Mouse (Mus musculus): ENCODE measurements around the gene Thoc5. TPM values are rescaled to one million over a fixed set of nuclear protein-coding genes. Genes with fewer than 3 reads are reported as not detected.

Gene Thoc5
- total and polyA plus RNA-seq, 2 experiments: 10.0 to 10.4 TPM

DNA sequence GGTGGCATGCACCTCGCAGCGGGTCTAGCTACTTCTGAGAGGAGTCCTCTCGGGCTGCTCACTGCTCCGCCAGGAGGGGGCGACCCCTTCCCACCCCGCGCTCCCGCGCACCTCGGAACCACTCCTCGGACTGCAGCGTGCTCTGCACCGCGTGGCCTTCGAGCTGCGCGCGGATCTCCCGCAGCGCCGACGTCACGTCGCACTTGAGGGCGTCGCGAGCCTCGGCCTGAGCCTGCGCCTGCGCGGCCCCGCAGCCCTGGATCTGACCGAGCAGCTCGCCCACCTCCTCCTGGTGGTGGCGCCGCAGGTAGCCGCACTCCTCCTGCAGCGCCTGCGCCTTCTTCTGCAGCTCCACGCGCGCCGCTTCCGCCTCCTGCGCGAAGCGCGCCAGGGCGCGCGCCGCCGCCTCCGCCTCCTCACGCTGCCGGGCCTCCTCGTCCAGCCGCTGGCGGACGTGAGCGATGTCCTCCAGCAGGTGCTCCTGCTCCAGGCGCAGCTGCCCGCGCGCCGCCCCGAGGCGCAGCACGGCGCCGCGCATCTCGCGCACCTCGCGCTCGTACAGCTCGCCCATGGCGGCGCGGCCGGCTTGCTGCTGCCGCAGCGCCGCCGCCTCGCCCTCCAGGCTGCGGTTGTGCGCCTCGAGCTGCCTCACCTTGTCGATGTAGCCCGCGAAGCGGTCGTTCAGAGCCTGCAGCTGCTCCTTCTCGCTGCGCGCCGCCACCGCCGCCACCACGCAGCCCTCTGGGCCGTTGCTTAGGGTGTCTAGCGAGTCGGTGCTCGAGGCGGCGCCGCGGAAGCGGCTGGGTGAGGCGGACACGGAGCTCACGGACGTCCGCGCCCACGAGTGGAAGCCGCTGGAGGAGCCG, 52.1 kb downstream of the Thoc5 start:
- peaks cover 2% of the 10 kb centered on the region; the same call in 1 of the 2 replicates for H3K4me1 ChIP-seq (ENCODE audit: control insufficient read depth, insufficient read depth, low read length)
- peaks cover 23% of the 10 kb centered on the region for H3K27me3 ChIP-seq (ENCODE audit: control insufficient read depth, insufficient read depth, low read length)
- H3K9ac ChIP-seq (ENCODE audit: low read depth, low read length): peak overlapping the region; percentile 40
- peak overlapping the region; percentile 44 for H3K4me3 ChIP-seq (ENCODE audit: insufficient read depth, low read depth, low read length)
- no peak overlapping the region for H3K27ac ChIP-seq (replicated peaks; ENCODE audit: insufficient read depth, low read depth, low read length)
- H3K79me2 ChIP-seq (ENCODE audit: control insufficient read depth, insufficient read depth, low read length): no peaks in the 10 kb centered on the region
- WGBS: 2% methylated on average over 119 of the region's 120 CpGs
- TF ChIP-seq CTCF (IDR thresholded peaks at IDR 0.05; ENCODE audit: low read depth, low read length) (0 out of 2 replicates have a peak, but pooled peaks have one; percentile 1), POLR2A (IDR thresholded peaks at IDR 0.05; ENCODE audit: extremely low read depth, insufficient read depth, low read length) (no peak)
- no peaks in the 10 kb centered on the region for H3K36me3 ChIP-seq (ENCODE audit: control insufficient read depth, insufficient read depth, low read length)
- DNase-seq (ENCODE audit: extremely low read depth, low read depth, low spot score): no peak

DNA sequence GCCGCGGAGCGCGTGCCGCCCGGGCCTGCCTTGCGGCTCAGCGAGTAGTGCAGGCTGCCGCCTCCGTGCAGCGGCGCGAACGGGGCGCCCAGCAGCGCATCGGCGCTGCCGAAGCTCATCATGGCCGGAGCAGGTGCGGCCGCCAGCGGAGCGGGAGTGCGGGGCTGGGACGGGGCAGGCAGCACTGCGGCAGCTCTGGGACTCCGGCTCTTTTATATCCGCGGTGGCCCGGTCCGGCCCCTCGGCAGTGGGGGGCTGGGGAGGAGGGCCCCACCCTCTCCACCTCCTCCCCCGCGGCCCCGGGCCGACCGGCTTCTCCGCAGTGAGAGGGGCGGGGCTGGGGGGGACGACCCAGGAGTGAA, 52.7 kb downstream of the Thoc5 start, which contains the start of gene Nefh:
Nefh (minus strand) TSS at position 252 of the 362 bp plus-strand sequence.
- H3K79me2 ChIP-seq (ENCODE audit: control insufficient read depth, insufficient read depth, low read length): no peaks in the 10 kb centered on the region
- no peak for TF ChIP-seq CTCF (IDR thresholded peaks at IDR 0.05; ENCODE audit: low read depth, low read length)
- no peak for TF ChIP-seq POLR2A (IDR thresholded peaks at IDR 0.05; ENCODE audit: extremely low read depth, insufficient read depth, low read length)
- H3K4me3 ChIP-seq (ENCODE audit: insufficient read depth, low read depth, low read length): peak within 1 kb of the TSS; percentile 44
- DNase-seq (ENCODE audit: extremely low read depth, low read depth, low spot score): no peak
- peak within 1 kb of the TSS; percentile 40 for H3K9ac ChIP-seq (ENCODE audit: low read depth, low read length)
- 1% methylated on average over 41 of the region's 41 CpGs for WGBS
- H3K27ac ChIP-seq (replicated peaks; ENCODE audit: insufficient read depth, low read depth, low read length): no peak within 1 kb of the TSS
- H3K27me3 ChIP-seq (ENCODE audit: control insufficient read depth, insufficient read depth, low read length): peaks cover 23% of the 10 kb centered on the region
- H3K4me1 ChIP-seq (ENCODE audit: control insufficient read depth, insufficient read depth, low read length): peaks cover 2% of the 10 kb centered on the region; the same call in 1 of the 2 replicates
- H3K36me3 ChIP-seq (ENCODE audit: control insufficient read depth, insufficient read depth, low read length): no peaks in the 10 kb centered on the region

DNA sequence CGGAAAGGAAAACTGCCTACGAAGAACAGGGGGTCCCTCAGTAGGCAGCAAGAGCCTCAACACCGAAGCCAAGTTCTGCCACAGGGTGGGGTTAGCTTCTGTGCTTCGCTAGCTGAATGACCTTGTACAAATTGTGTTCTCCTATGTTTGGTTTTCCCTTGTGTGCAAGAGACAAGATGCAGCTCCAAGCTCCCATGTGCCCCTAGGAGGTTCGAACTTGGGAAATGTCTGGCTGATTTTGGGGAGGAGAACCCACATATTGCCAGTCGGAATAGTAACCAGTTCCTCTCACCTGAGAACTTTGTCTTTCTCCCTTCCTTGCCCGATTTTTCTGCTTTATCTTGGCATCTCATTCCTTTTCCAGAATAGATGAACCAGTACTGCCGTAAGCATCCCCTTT, 53.7 kb downstream of the Thoc5 start:
- Histone ChIP-seq H3K27ac (replicated peaks; ENCODE audit: insufficient read depth, low read depth, low read length) (no peak overlapping the region), H3K4me3 (ENCODE audit: insufficient read depth, low read depth, low read length) (no peak overlapping the region), H3K79me2 (ENCODE audit: control insufficient read depth, insufficient read depth, low read length) (no peaks in the 10 kb centered on the region), H3K9ac (ENCODE audit: low read depth, low read length) (no peak overlapping the region), H3K36me3 (ENCODE audit: control insufficient read depth, insufficient read depth, low read length) (no peaks in the 10 kb centered on the region), H3K27me3 (ENCODE audit: control insufficient read depth, insufficient read depth, low read length) (peaks cover 23% of the 10 kb centered on the region), H3K4me1 (ENCODE audit: control insufficient read depth, insufficient read depth, low read length) (peaks cover 2% of the 10 kb centered on the region; the same call in 1 of the 2 replicates)
- no peak for DNase-seq (ENCODE audit: extremely low read depth, low read depth, low spot score)
- 44% methylated on average over 8 of the region's 8 CpGs for WGBS
- TF ChIP-seq POLR2A (IDR thresholded peaks at IDR 0.05; ENCODE audit: extremely low read depth, insufficient read depth, low read length) (no peak), CTCF (IDR thresholded peaks at IDR 0.05; ENCODE audit: low read depth, low read length) (no peak)

DNA sequence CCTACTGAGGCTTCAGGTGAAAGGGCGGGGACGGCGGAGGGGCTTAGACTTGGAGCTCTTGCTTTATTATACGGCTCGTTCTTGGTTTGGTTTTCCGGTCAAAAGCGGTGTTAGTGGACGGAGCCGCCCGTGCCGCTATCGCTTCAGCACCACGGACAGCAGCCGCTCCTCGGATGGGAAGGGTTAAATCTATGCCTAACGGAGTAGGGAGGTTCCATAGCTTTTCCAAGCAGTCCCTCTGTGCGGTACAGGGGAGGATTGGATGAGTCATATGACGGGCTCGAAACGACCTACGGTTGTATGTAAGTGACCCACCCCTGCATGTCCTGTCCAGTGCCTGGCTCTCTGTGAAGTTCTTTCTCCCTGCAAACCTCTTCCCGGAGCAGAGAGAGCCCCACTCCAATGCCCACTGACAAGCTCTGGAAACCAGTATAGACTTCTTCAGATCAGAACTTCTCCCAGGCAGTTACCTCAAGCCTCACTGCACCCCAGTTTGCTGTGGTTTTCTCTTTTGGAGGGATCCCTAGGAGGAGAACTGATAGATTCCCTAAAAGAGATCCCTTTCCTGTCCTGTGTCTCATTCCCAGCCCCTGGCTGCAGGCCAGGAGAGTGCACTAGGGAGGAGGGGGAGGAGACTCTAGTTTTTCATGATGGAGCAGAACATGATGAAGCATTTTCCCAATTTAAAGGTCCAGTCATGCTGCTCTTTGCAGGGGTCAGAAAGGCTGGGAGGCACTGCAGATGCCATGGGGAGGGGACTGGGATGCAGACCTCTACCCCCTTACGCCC, 54.3 kb downstream of the Thoc5 start:
- no peak for DNase-seq (ENCODE audit: extremely low read depth, low read depth, low spot score)
- TF ChIP-seq CTCF (IDR thresholded peaks at IDR 0.05; ENCODE audit: low read depth, low read length) (no peak), POLR2A (IDR thresholded peaks at IDR 0.05; ENCODE audit: extremely low read depth, insufficient read depth, low read length) (no peak)
- Histone ChIP-seq H3K27me3 (ENCODE audit: control insufficient read depth, insufficient read depth, low read length) (peaks cover 23% of the 10 kb centered on the region), H3K4me1 (ENCODE audit: control insufficient read depth, insufficient read depth, low read length) (peaks cover 2% of the 10 kb centered on the region; the same call in 1 of the 2 replicates), H3K79me2 (ENCODE audit: control insufficient read depth, insufficient read depth, low read length) (no peaks in the 10 kb centered on the region), H3K9ac (ENCODE audit: low read depth, low read length) (no peak overlapping the region), H3K4me3 (ENCODE audit: insufficient read depth, low read depth, low read length) (no peak overlapping the region), H3K27ac (replicated peaks; ENCODE audit: insufficient read depth, low read depth, low read length) (no peak overlapping the region), H3K36me3 (ENCODE audit: control insufficient read depth, insufficient read depth, low read length) (no peaks in the 10 kb centered on the region)
- 8% methylated on average over 23 of the region's 23 CpGs for WGBS

DNA sequence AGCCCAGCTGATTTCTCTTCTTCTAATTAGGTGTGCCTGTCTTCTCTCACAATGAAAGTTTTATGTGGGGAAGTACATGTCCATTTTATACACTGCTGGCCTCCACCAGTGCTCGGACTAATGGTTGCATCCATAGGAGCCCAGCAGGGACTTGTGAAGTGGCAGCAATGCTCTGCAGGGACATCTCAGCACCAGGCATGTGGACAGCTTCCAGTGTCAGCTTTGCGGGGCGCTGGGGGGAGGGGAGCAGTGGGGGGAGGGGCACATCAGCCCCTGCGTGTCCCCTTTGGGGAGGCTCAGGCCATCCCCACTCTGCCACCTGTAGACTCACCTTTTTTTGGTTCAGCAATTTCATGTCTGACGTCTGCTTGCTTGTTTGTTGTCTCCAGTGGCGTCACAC, 58.3 kb downstream of the Thoc5 start:
- peaks cover 8% of the 10 kb centered on the region for H3K27me3 ChIP-seq (ENCODE audit: control insufficient read depth, insufficient read depth, low read length)
- H3K4me1 ChIP-seq (ENCODE audit: control insufficient read depth, insufficient read depth, low read length): no peaks in the 10 kb centered on the region
- no peak for DNase-seq (ENCODE audit: extremely low read depth, low read depth, low spot score)
- 7% methylated on average over 6 of the region's 6 CpGs for WGBS
- H3K9ac ChIP-seq (ENCODE audit: low read depth, low read length): no peak overlapping the region
- no peak overlapping the region for H3K4me3 ChIP-seq (ENCODE audit: insufficient read depth, low read depth, low read length)
- no peak for TF ChIP-seq CTCF (IDR thresholded peaks at IDR 0.05; ENCODE audit: low read depth, low read length)
- no peak for TF ChIP-seq POLR2A (IDR thresholded peaks at IDR 0.05; ENCODE audit: extremely low read depth, insufficient read depth, low read length)
- H3K27ac ChIP-seq (replicated peaks; ENCODE audit: insufficient read depth, low read depth, low read length): no peak overlapping the region
- H3K79me2 ChIP-seq (ENCODE audit: control insufficient read depth, insufficient read depth, low read length): no peaks in the 10 kb centered on the region
- H3K36me3 ChIP-seq (ENCODE audit: control insufficient read depth, insufficient read depth, low read length): no peaks in the 10 kb centered on the region
